26 mouse cellular contexts compared by ENCODE assay signal in the genomic region with DNA sequence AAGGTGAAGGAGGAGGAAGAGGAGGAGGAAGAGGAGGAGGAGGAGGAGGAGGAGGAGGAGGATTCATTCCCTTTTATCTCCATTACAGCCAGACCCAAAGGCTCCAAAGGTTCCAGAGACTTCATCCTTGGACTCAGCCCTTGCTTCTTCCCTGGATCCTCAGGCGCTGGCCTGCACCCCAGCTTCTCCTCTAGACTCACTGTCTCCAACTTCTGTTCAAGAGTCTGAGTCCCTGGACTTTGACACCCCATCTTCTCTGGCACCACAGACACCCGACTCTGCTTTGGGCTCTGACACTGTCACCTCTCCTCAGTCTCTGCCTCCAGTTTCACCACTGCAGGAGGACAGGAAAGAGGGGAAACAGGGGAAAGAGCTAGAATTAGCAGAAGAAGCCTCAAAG. TPM values are rescaled to one million over a fixed set of nuclear protein-coding genes. Genes with fewer than 3 reads are reported as not detected.
A peak's percentile ranks its signal among the peaks of the same experiment; 100 is the strongest.
DNase-seq lines count a peak whose midpoint lies in the region; ATAC-seq and TF ChIP-seq lines count a peak whose summit lies in the region.
"Had no signal": no experiment of that assay in that cellular context is flagged by ENCODE, and none has a peak within 500 bp of the region (broad histone marks: within the 10 kb centered on the region; RNA-seq: fewer than 3 reads in every experiment).

No protein-coding gene starts in this region.

- DNase-seq in kidney, adult 11 months: peak; percentile 41
- no peak for DNase-seq in layer of hippocampus, adult 2 months (ENCODE audit: low spot score in 2 of 2)
- DNase-seq in layer of hippocampus, adult 8-10 months (ENCODE audit: low spot score in 2 of 2): no peak
- DNase-seq in midbrain, postnatal 0 days (ENCODE audit: low spot score): no peak
- DNase-seq in midbrain, embryonic 14.5 days: no peak
- DNase-seq: adrenal gland, postnatal 10 days; adrenal gland, postnatal 36 days; B cell, adult 2 months; cerebellum, adult 18-20 months; cerebellum, adult 9-10 months; cerebellum, postnatal 14 days; forebrain, postnatal 0 days; gastrocnemius, postnatal 10 days; gastrocnemius, postnatal 36 days had no signal

- H3K9ac ChIP-seq in kidney, embryonic 15.5 days: no peak overlapping the region
- H3K9ac ChIP-seq in midbrain, postnatal 0 days (replicated peaks; ENCODE audit: low read length, poor library complexity, severe bottlenecking): 0 out of 2 replicates have a peak overlapping the region, but pooled peaks have one; percentile 13
- H3K9ac ChIP-seq in midbrain, embryonic 14.5 days (replicated peaks; ENCODE audit: low read length): no peak overlapping the region
- H3K9ac ChIP-seq: embryonic facial prominence, embryonic 12.5 days; embryonic facial prominence, embryonic 15.5 days; forebrain, postnatal 0 days; hindbrain, embryonic 13.5 days had no signal

- peaks cover 13% of the 10 kb centered on the region for H3K4me1 ChIP-seq in kidney, embryonic 15.5 days
- no peaks in the 10 kb centered on the region for H3K4me1 ChIP-seq in midbrain, postnatal 0 days (ENCODE audit: insufficient read depth, low read length)
- H3K4me1 ChIP-seq in midbrain, embryonic 14.5 days (ENCODE audit: control insufficient read depth, insufficient read depth, low read length): no peaks in the 10 kb centered on the region
- H3K4me1 ChIP-seq in small intestine, adult 2 months (ENCODE audit: control insufficient read depth, insufficient read depth, insufficient read length, low read length): peaks cover 9% of the 10 kb centered on the region

- H3K4me3 ChIP-seq in kidney, embryonic 15.5 days (replicated peaks): no peak overlapping the region
- H3K4me3 ChIP-seq in layer of hippocampus, adult 2 months: no peak overlapping the region
- H3K4me3 ChIP-seq in midbrain, postnatal 0 days (ENCODE audit: low read depth, low read length): no peak overlapping the region
- no peak overlapping the region for H3K4me3 ChIP-seq in midbrain, embryonic 14.5 days (replicated peaks; ENCODE audit: low read depth, low read length)
- peak overlapping the region; percentile 43 for H3K4me3 ChIP-seq in small intestine, adult 2 months (ENCODE audit: low read depth, low read length)
- H3K4me3 ChIP-seq: embryonic facial prominence, embryonic 12.5 days; embryonic facial prominence, embryonic 15.5 days; hindbrain, embryonic 10.5 days; hindbrain, embryonic 13.5 days had no signal

- no peaks in the 10 kb centered on the region for H3K9me3 ChIP-seq in kidney, embryonic 15.5 days (replicated peaks)
- H3K9me3 ChIP-seq in midbrain, postnatal 0 days (ENCODE audit: low read length): no peaks in the 10 kb centered on the region
- H3K9me3 ChIP-seq in midbrain, embryonic 14.5 days (ENCODE audit: control insufficient read depth, low read length): no peaks in the 10 kb centered on the region
- H3K9me3 ChIP-seq: embryonic facial prominence, embryonic 12.5 days; embryonic facial prominence, embryonic 15.5 days; G1E; hindbrain, embryonic 10.5 days; hindbrain, embryonic 13.5 days had no signal

- TF ChIP-seq CTCF in layer of hippocampus, adult 2 months (conservative IDR thresholded peaks at IDR 0.05): no peak
- no peak for TF ChIP-seq CTCF in midbrain, postnatal 0 days (IDR thresholded peaks at IDR 0.05)
- no peak for TF ChIP-seq CTCF in small intestine, adult 2 months (IDR thresholded peaks at IDR 0.05; ENCODE audit: extremely low read depth, insufficient read length, insufficient replicate concordance, low read depth, low read length)

- WGBS in kidney, embryonic 15.5 days: 88% methylated on average over 2 of the region's 2 CpGs
- WGBS in midbrain, postnatal 0 days: 90% methylated on average over 2 of the region's 2 CpGs
- WGBS in midbrain, embryonic 14.5 days: 87% methylated on average over 2 of the region's 2 CpGs
- WGBS in small intestine, adult 2 months: 65% methylated on average over 2 of the region's 2 CpGs

- H3K36me3 ChIP-seq in kidney, embryonic 15.5 days: peaks cover 87% of the 10 kb centered on the region
- H3K36me3 ChIP-seq in midbrain, postnatal 0 days (ENCODE audit: insufficient read depth, low read length): peaks cover 64% of the 10 kb centered on the region
- peaks cover 84% of the 10 kb centered on the region for H3K36me3 ChIP-seq in midbrain, embryonic 14.5 days (ENCODE audit: control insufficient read depth, insufficient read depth, low read length)
- peaks cover 48% of the 10 kb centered on the region for H3K36me3 ChIP-seq in small intestine, adult 2 months (ENCODE audit: control insufficient read depth, insufficient read depth, low read length)

- no peak for ATAC-seq in kidney, embryonic 15.5 days (replicated peaks; ENCODE audit: low FRiP score)
- ATAC-seq in midbrain, postnatal 0 days (ENCODE audit: low FRiP score): no peak
- ATAC-seq in midbrain, embryonic 14.5 days (ENCODE audit: low FRiP score, low TSS enrichment): no peak
- ATAC-seq: forebrain, embryonic 14.5 days; forebrain, postnatal 0 days; hindbrain, embryonic 16.5 days; Patski had no signal

- no peak for TF ChIP-seq POLR2A in small intestine, adult 2 months (IDR thresholded peaks at IDR 0.05; ENCODE audit: low read depth, low read length)

- no peaks in the 10 kb centered on the region for H3K27me3 ChIP-seq in kidney, embryonic 15.5 days
- H3K27me3 ChIP-seq in midbrain, postnatal 0 days (ENCODE audit: insufficient read depth, low read length): no peaks in the 10 kb centered on the region
- no peaks in the 10 kb centered on the region for H3K27me3 ChIP-seq in midbrain, embryonic 14.5 days (ENCODE audit: control insufficient read depth, insufficient read depth, low read length)
- H3K27me3 ChIP-seq in small intestine, adult 2 months (ENCODE audit: control insufficient read depth, insufficient read depth, low read length): no peaks in the 10 kb centered on the region
- H3K27me3 ChIP-seq: CH12.LX; embryonic facial prominence, embryonic 12.5 days; embryonic facial prominence, embryonic 15.5 days; hindbrain, embryonic 13.5 days; Patski had no signal

- no peak overlapping the region for H3K4me2 ChIP-seq in kidney, embryonic 15.5 days
- H3K4me2 ChIP-seq in midbrain, postnatal 0 days (ENCODE audit: low read depth, low read length, poor library complexity, severe bottlenecking): no peak overlapping the region
- H3K4me2 ChIP-seq in midbrain, embryonic 14.5 days (ENCODE audit: low read length): no peak overlapping the region
- H3K4me2 ChIP-seq: embryonic facial prominence, embryonic 12.5 days; embryonic facial prominence, embryonic 15.5 days; heart, embryonic 11.5 days; hindbrain, embryonic 13.5 days had no signal

- no peak overlapping the region for H3K27ac ChIP-seq in kidney, embryonic 15.5 days
- H3K27ac ChIP-seq in layer of hippocampus, adult 2 months: peak overlapping the region; percentile 72
- no peak overlapping the region for H3K27ac ChIP-seq in midbrain, postnatal 0 days (ENCODE audit: low read depth, low read length)
- H3K27ac ChIP-seq in midbrain, embryonic 14.5 days (replicated peaks; ENCODE audit: low read depth, low read length): no peak overlapping the region
- peak overlapping the region; percentile 41; the same call in 1 of the 2 replicates for H3K27ac ChIP-seq in small intestine, adult 2 months (ENCODE audit: insufficient read depth, low read depth, low read length)
- H3K27ac ChIP-seq: embryonic facial prominence, embryonic 12.5 days; embryonic facial prominence, embryonic 15.5 days; hindbrain, embryonic 10.5 days; hindbrain, embryonic 13.5 days had no signal

RNA-seq across cellular contexts. Expression of a gene that starts 4.6 kb away (rescaled TPM):
- polyA plus RNA-seq in kidney, embryonic 15.5 days (2015; fragmentation: Nextera tagmentation; extraction: Ambion mirVana): 467 and 476 TPM in 2 replicates
- total RNA-seq in layer of hippocampus, adult 2 months (2021): 100 to 1,000 TPM; 238 to 242 TPM
- 100 to 1,000 TPM; 223 to 248 (median 236) TPM for total RNA-seq in layer of hippocampus, adult 8-10 months (2022)
- 496 and 583 TPM in 2 replicates for total RNA-seq in midbrain, postnatal 0 days (2014; rRNA removed)
- 258 and 265 TPM in 2 replicates for polyA plus RNA-seq in midbrain, postnatal 0 days (2015; fragmentation: Nextera tagmentation; extraction: Ambion mirVana)
- 308 and 311 TPM in 2 replicates for polyA plus RNA-seq in midbrain, embryonic 14.5 days (2014; fragmentation: Nextera tagmentation; extraction: Ambion mirVana)
- 90.2 and 129 TPM in 2 replicates for polyA plus RNA-seq in small intestine, adult 2 months (2012; rRNA removed)

RNA-seq across cellular contexts. Expression of a gene that starts 8.6 kb away (rescaled TPM):
- polyA plus RNA-seq in kidney, embryonic 15.5 days (2015; fragmentation: Nextera tagmentation; extraction: Ambion mirVana): 32.9 and 33.5 TPM in 2 replicates
- total RNA-seq in layer of hippocampus, adult 2 months (2021): 10 to 100 TPM; 20.7 to 20.8 TPM
- 10 to 100 TPM; 21.5 to 22.2 (median 21.9) TPM for total RNA-seq in layer of hippocampus, adult 8-10 months (2022)
- 18.1 and 19.0 TPM in 2 replicates for total RNA-seq in midbrain, postnatal 0 days (2014; rRNA removed)
- 15.1 and 18.4 TPM in 2 replicates for polyA plus RNA-seq in midbrain, postnatal 0 days (2015; fragmentation: Nextera tagmentation; extraction: Ambion mirVana)
- 20.0 and 25.0 TPM in 2 replicates for polyA plus RNA-seq in midbrain, embryonic 14.5 days (2014; fragmentation: Nextera tagmentation; extraction: Ambion mirVana)
- polyA plus RNA-seq in small intestine, adult 2 months (2012; rRNA removed): 5.6 and 13.2 TPM in 2 replicates

RNA-seq across cellular contexts. Expression of a gene that starts 20.6 kb away (rescaled TPM):
- polyA plus RNA-seq in kidney, embryonic 15.5 days (2015; fragmentation: Nextera tagmentation; extraction: Ambion mirVana): 166 and 168 TPM in 2 replicates
- total RNA-seq in layer of hippocampus, adult 2 months (2021): 10 to 100 TPM; 58.0 to 68.7 TPM
- total RNA-seq in layer of hippocampus, adult 8-10 months (2022): 10 to 100 TPM; 53.7 to 66.5 (median 56.2) TPM
- total RNA-seq in midbrain, postnatal 0 days (2014; rRNA removed): 64.3 and 65.6 TPM in 2 replicates
- polyA plus RNA-seq in midbrain, postnatal 0 days (2015; fragmentation: Nextera tagmentation; extraction: Ambion mirVana): 73.6 and 77.9 TPM in 2 replicates
- polyA plus RNA-seq in midbrain, embryonic 14.5 days (2014; fragmentation: Nextera tagmentation; extraction: Ambion mirVana): 38.0 and 62.2 TPM in 2 replicates
- 15.0 and 21.7 TPM in 2 replicates for polyA plus RNA-seq in small intestine, adult 2 months (2012; rRNA removed)

RNA-seq across cellular contexts. Expression of a gene that starts 26.8 kb away (rescaled TPM):
- 17.3 and 18.2 TPM in 2 replicates for polyA plus RNA-seq in kidney, embryonic 15.5 days (2015; fragmentation: Nextera tagmentation; extraction: Ambion mirVana)
- 10 to 100 TPM; 19.4 to 21.9 TPM for total RNA-seq in layer of hippocampus, adult 2 months (2021)
- total RNA-seq in layer of hippocampus, adult 8-10 months (2022): 10 to 100 TPM; 27.0 to 32.2 (median 29.0) TPM
- 13.0 and 19.2 TPM in 2 replicates for total RNA-seq in midbrain, postnatal 0 days (2014; rRNA removed)
- 4.4 and 5.7 TPM in 2 replicates for polyA plus RNA-seq in midbrain, postnatal 0 days (2015; fragmentation: Nextera tagmentation; extraction: Ambion mirVana)
- 1.2 and 4.2 TPM in 2 replicates for polyA plus RNA-seq in midbrain, embryonic 14.5 days (2014; fragmentation: Nextera tagmentation; extraction: Ambion mirVana)
- polyA plus RNA-seq in small intestine, adult 2 months (2012; rRNA removed): 5.1 and 14.7 TPM in 2 replicates

RNA-seq across cellular contexts. Expression of a gene that starts 32.9 kb away (rescaled TPM):
- 28.7 and 33.5 TPM in 2 replicates for polyA plus RNA-seq in kidney, embryonic 15.5 days (2015; fragmentation: Nextera tagmentation; extraction: Ambion mirVana)
- 10 to 100 TPM; 11.5 to 11.7 TPM for total RNA-seq in layer of hippocampus, adult 2 months (2021)
- total RNA-seq in layer of hippocampus, adult 8-10 months (2022): 10 to 100 TPM; 14.1 to 17.4 (median 15.3) TPM
- 6.3 and 9.3 TPM in 2 replicates for total RNA-seq in midbrain, postnatal 0 days (2014; rRNA removed)
- polyA plus RNA-seq in midbrain, postnatal 0 days (2015; fragmentation: Nextera tagmentation; extraction: Ambion mirVana): 8.7 and 9.0 TPM in 2 replicates
- 4.3 and 5.5 TPM in 2 replicates for polyA plus RNA-seq in midbrain, embryonic 14.5 days (2014; fragmentation: Nextera tagmentation; extraction: Ambion mirVana)
- polyA plus RNA-seq in small intestine, adult 2 months (2012; rRNA removed): 18.4 and 32.2 TPM in 2 replicates

Comparison
In these comparisons a context has a peak if more than half of its experiments do, and no peak if none do; other contexts are left out.
1. H3K27ac ChIP-seq: peak in layer of hippocampus, adult 2 months (single experiment) and small intestine, adult 2 months (single experiment); none in kidney, embryonic 15.5 days (single experiment), midbrain, postnatal 0 days (single experiment) and midbrain, embryonic 14.5 days (single experiment).